In genomic region chr11:61493525-61494128, GRCm38 (mm10) we compare ENCODE assay signal across 8 mouse cellular contexts. TPM values are rescaled to one million over a fixed set of nuclear protein-coding genes. Genes with fewer than 3 reads are reported as not detected.
DNase-seq lines count a peak whose midpoint lies in the region; ATAC-seq and TF ChIP-seq lines count a peak whose summit lies in the region.

No protein-coding gene starts in this region.

- DNase-seq in heart, embryonic 10.5 days (ENCODE audit: low spot score), result no peak
- DNase-seq in heart, postnatal 25 days (ENCODE audit: low spot score), result no peak
- DNase-seq in ES-E14 (ENCODE audit: low read depth, low spot score), result no peak
- DNase-seq in cerebellum, adult 9-10 months, result peak; percentile 68
- no peak for DNase-seq in heart, postnatal 0 days (ENCODE audit: low spot score)
- no peak for DNase-seq in limb, embryonic 11.5 days (ENCODE audit: low spot score)
- DNase-seq in frontal cortex, postnatal 10 days (ENCODE audit: low spot score in 2 of 2), result no peak

- peak overlapping the region; percentile 70 for H3K4me2 ChIP-seq in heart, postnatal 0 days (ENCODE audit: low read depth, low read length)
- peak overlapping the region; percentile 80 for H3K4me2 ChIP-seq in limb, embryonic 11.5 days (ENCODE audit: low read depth, severe bottlenecking)
- peak overlapping the region; percentile 86 for H3K4me2 ChIP-seq in midbrain, embryonic 16.5 days (ENCODE audit: low read length)

- H3K4me1 ChIP-seq in heart, embryonic 10.5 days, result peaks cover 28% of the 10 kb centered on the region
- H3K4me1 ChIP-seq in ES-E14 (ENCODE audit: control insufficient read depth in 2 of 2, insufficient read depth in 2 of 2, low read length in 2 of 2, poor library complexity in 1 of 2), result peaks cover 0 to 6% of the 10 kb centered on the region in 2 experiments; a peak in 2 of 4 replicates
- peaks cover 12% of the 10 kb centered on the region; the same call in 1 of the 2 replicates for H3K4me1 ChIP-seq in heart, postnatal 0 days (ENCODE audit: control insufficient read depth, insufficient read depth)
- peaks cover 5% of the 10 kb centered on the region for H3K4me1 ChIP-seq in limb, embryonic 11.5 days (ENCODE audit: control insufficient read depth, insufficient read depth, low read length)
- H3K4me1 ChIP-seq in midbrain, embryonic 16.5 days (ENCODE audit: control insufficient read depth, insufficient read depth, low read length), result peaks cover 14% of the 10 kb centered on the region

- H3K27ac ChIP-seq in heart, embryonic 10.5 days, result peak overlapping the region; percentile 93
- H3K27ac ChIP-seq in ES-E14 (ENCODE audit: insufficient read depth, low read depth, low read length, poor library complexity, severe bottlenecking), result 0 out of 2 replicates have a peak overlapping the region, but pooled peaks have one; percentile 42
- peak overlapping the region; percentile 54 for H3K27ac ChIP-seq in heart, postnatal 0 days (ENCODE audit: low read depth)
- peak overlapping the region; percentile 49; the same call in 1 of the 2 replicates for H3K27ac ChIP-seq in limb, embryonic 11.5 days (replicated peaks; ENCODE audit: low read depth, low read length)
- H3K27ac ChIP-seq in midbrain, embryonic 16.5 days (ENCODE audit: low read length), result peak overlapping the region; percentile 91

- no peak for TF ChIP-seq EP300 in heart, postnatal 0 days (IDR thresholded peaks at IDR 0.05; ENCODE audit: low read depth)

- WGBS in heart, embryonic 10.5 days, result under 1% methylated on average over 50 of the region's 50 CpGs
- WGBS in heart, postnatal 0 days, result under 1% methylated on average over 44 of the region's 50 CpGs
- 1% methylated on average over 45 of the region's 50 CpGs for whole genome bisulfite sequencing in limb, embryonic 11.5 days
- WGBS in midbrain, embryonic 16.5 days, result under 1% methylated on average over 42 of the region's 50 CpGs

- H3K27me3 ChIP-seq in heart, embryonic 10.5 days (ENCODE audit: insufficient read depth, poor library complexity, severe bottlenecking), result no peaks in the 10 kb centered on the region
- no peaks in the 10 kb centered on the region for H3K27me3 ChIP-seq in heart, postnatal 0 days (ENCODE audit: control insufficient read depth, insufficient read depth, low read length)
- no peaks in the 10 kb centered on the region for H3K27me3 ChIP-seq in limb, embryonic 11.5 days (ENCODE audit: control insufficient read depth, insufficient read depth, low read length)
- no peaks in the 10 kb centered on the region for H3K27me3 ChIP-seq in midbrain, embryonic 16.5 days (ENCODE audit: control insufficient read depth, insufficient read depth, low read depth, low read length)

- in situ Hi-C loops in ES-E14 (cut with MboI; ENCODE audit: low sequenced_read_pairs in 2 of 2, unreplicated experiment in 2 of 2), result no loop called here

- peak overlapping the region; percentile 89 for H3K9ac ChIP-seq in ES-E14 (ENCODE audit: insufficient read depth, low read depth, low read length, poor library complexity, severe bottlenecking)
- peak overlapping the region; percentile 58 for H3K9ac ChIP-seq in heart, postnatal 0 days (replicated peaks; ENCODE audit: low read depth, low read length)
- H3K9ac ChIP-seq in limb, embryonic 11.5 days (ENCODE audit: low read length), result peak overlapping the region; percentile 85
- H3K9ac ChIP-seq in midbrain, embryonic 16.5 days (ENCODE audit: low read depth, low read length), result peak overlapping the region; percentile 92

- peaks cover 43% of the 10 kb centered on the region for H3K36me3 ChIP-seq in heart, embryonic 10.5 days
- H3K36me3 ChIP-seq in ES-E14 (ENCODE audit: control insufficient read depth, insufficient read depth, low read length, poor library complexity, severe bottlenecking), result peaks cover 35% of the 10 kb centered on the region
- peaks cover 35% of the 10 kb centered on the region for H3K36me3 ChIP-seq in heart, postnatal 0 days (replicated peaks; ENCODE audit: control insufficient read depth, insufficient read depth, low read length)
- peaks cover 21% of the 10 kb centered on the region for H3K36me3 ChIP-seq in limb, embryonic 11.5 days (ENCODE audit: control insufficient read depth, insufficient read depth, low read length)
- H3K36me3 ChIP-seq in midbrain, embryonic 16.5 days (ENCODE audit: control insufficient read depth, insufficient read depth, low read length), result peaks cover 20% of the 10 kb centered on the region

- TF ChIP-seq CTCF in heart, postnatal 0 days (IDR thresholded peaks at IDR 0.05; ENCODE audit: low read depth), result no peak

- peak; percentile 34 for ATAC-seq in heart, postnatal 0 days (ENCODE audit: insufficient read depth, low read depth)
- no peak; the same call in 1 of the 2 replicates for ATAC-seq in limb, embryonic 11.5 days (ENCODE audit: insufficient number of reproducible peaks, low FRiP score, low TSS enrichment, low read depth)
- ATAC-seq in midbrain, embryonic 16.5 days, result peak; percentile 79

- intact Hi-C loops in heart, postnatal 25 days (cut with DNase I), result loop anchor here (10.0 kb wide), 1 partner anchor 319 kb away; the partner anchor contains the start of gene Usp22

- peak overlapping the region; percentile 83 for H3K4me3 ChIP-seq in heart, embryonic 10.5 days
- H3K4me3 ChIP-seq in ES-E14 (ENCODE audit: insufficient read depth in 1 of 2, low read depth in 1 of 2, low read length in 2 of 2, poor library complexity in 1 of 2, severe bottlenecking in 1 of 2), result peak overlapping the region; percentile 81 to 90
- peak overlapping the region; percentile 69 for H3K4me3 ChIP-seq in heart, postnatal 0 days (ENCODE audit: low read depth, low read length)
- peak overlapping the region; percentile 84 for H3K4me3 ChIP-seq in limb, embryonic 11.5 days (ENCODE audit: low read depth, low read length)
- H3K4me3 ChIP-seq in midbrain, embryonic 16.5 days (ENCODE audit: low read depth, low read length), result peak overlapping the region; percentile 92

- no peaks in the 10 kb centered on the region for H3K9me3 ChIP-seq in heart, embryonic 10.5 days
- H3K9me3 ChIP-seq in ES-E14 (ENCODE audit: control insufficient read depth, insufficient read depth, low read depth, low read length), result no peaks in the 10 kb centered on the region
- no peaks in the 10 kb centered on the region for H3K9me3 ChIP-seq in heart, postnatal 0 days (replicated peaks; ENCODE audit: control insufficient read depth, low read length)
- H3K9me3 ChIP-seq in limb, embryonic 11.5 days (ENCODE audit: control insufficient read depth, low read length), result no peaks in the 10 kb centered on the region
- no peaks in the 10 kb centered on the region for H3K9me3 ChIP-seq in midbrain, embryonic 16.5 days (replicated peaks; ENCODE audit: control insufficient read depth, low read length, poor library complexity, severe bottlenecking)

TF ChIP-seq in ES-E14, 5 proteins besides CTCF, POLR2A, EP300 and RAD21:
- TF ChIP-seq ZC3H11A (IDR thresholded peaks at IDR 0.05; ENCODE audit: borderline replicate concordance, low read depth, low read length), result no peak
- no peak for TF ChIP-seq CHD2 (IDR thresholded peaks at IDR 0.05; ENCODE audit: low read depth, low read length)
- no peak for TF ChIP-seq ZNF384 (IDR thresholded peaks at IDR 0.05; ENCODE audit: low read depth, low read length)
- TF ChIP-seq HCFC1 (IDR thresholded peaks at IDR 0.05; ENCODE audit: borderline replicate concordance, insufficient read depth, low read length), result no peak
- no peak for TF ChIP-seq MAFK (IDR thresholded peaks at IDR 0.05; ENCODE audit: insufficient read depth, low read depth, low read length)
TF ChIP-seq in ES-E14: peak in this region for 0.

RNA-seq across cellular contexts. Expression of gene Mapk7, which starts 0.6 kb away (rescaled TPM):
- polyA plus RNA-seq in heart, embryonic 10.5 days (2016; fragmentation: Nextera tagmentation; extraction: Ambion mirVana), result 42.7 and 49.1 TPM in 2 replicates
- 1 to 10 TPM; 6.0 to 7.7 TPM for total RNA-seq in heart, postnatal 25 days (2021)
- total RNA-seq in ES-E14 (2012; rRNA removed), result 24.8 and 25.3 TPM in 2 replicates
- total RNA-seq in heart, postnatal 0 days (2014; rRNA removed; ENCODE audit: low replicate concordance), result 19.7 and 33.5 TPM in 2 replicates
- 12.0 and 12.5 TPM in 2 replicates for polyA plus RNA-seq in heart, postnatal 0 days (2015; fragmentation: Nextera tagmentation; extraction: Ambion mirVana)
- 58.6 and 63.6 TPM in 2 replicates for polyA plus RNA-seq in limb, embryonic 11.5 days (2014; fragmentation: Nextera tagmentation; extraction: Ambion mirVana)
- polyA plus RNA-seq in midbrain, embryonic 16.5 days (2015; fragmentation: Nextera tagmentation; extraction: Ambion mirVana), result 63.0 and 66.7 TPM in 2 replicates

RNA-seq across cellular contexts. Expression of gene Mfap4, which starts 8.4 kb away (rescaled TPM):
- 22.7 and 67.8 TPM in 2 replicates for polyA plus RNA-seq in heart, embryonic 10.5 days (2016; fragmentation: Nextera tagmentation; extraction: Ambion mirVana)
- total RNA-seq in heart, postnatal 25 days (2021), result 10 to 100 TPM; 43.3 to 50.0 TPM
- total RNA-seq in ES-E14 (2012; rRNA removed), result 2.5 and 2.9 TPM in 2 replicates
- 34.1 and 54.5 TPM in 2 replicates for total RNA-seq in heart, postnatal 0 days (2014; rRNA removed; ENCODE audit: low replicate concordance)
- polyA plus RNA-seq in heart, postnatal 0 days (2015; fragmentation: Nextera tagmentation; extraction: Ambion mirVana), result 39.1 and 51.0 TPM in 2 replicates
- polyA plus RNA-seq in limb, embryonic 11.5 days (2014; fragmentation: Nextera tagmentation; extraction: Ambion mirVana), result 244 and 251 TPM in 2 replicates
- 16.2 and 18.0 TPM in 2 replicates for polyA plus RNA-seq in midbrain, embryonic 16.5 days (2015; fragmentation: Nextera tagmentation; extraction: Ambion mirVana)

RNA-seq across cellular contexts. Expression of gene B9d1, which starts 11.3 kb away (rescaled TPM):
- polyA plus RNA-seq in heart, embryonic 10.5 days (2016; fragmentation: Nextera tagmentation; extraction: Ambion mirVana), result 14.5 and 21.5 TPM in 2 replicates
- total RNA-seq in heart, postnatal 25 days (2021), result 10 to 100 TPM in 1 of 2 experiments, 1 to 10 TPM in 1; 8.4 to 10.4 TPM
- 84.7 and 108 TPM in 2 replicates for total RNA-seq in ES-E14 (2012; rRNA removed)
- total RNA-seq in heart, postnatal 0 days (2014; rRNA removed; ENCODE audit: low replicate concordance), result 11.6 and 34.6 TPM in 2 replicates
- polyA plus RNA-seq in heart, postnatal 0 days (2015; fragmentation: Nextera tagmentation; extraction: Ambion mirVana), result 6.5 TPM in 2 replicates
- 40.9 and 42.7 TPM in 2 replicates for polyA plus RNA-seq in limb, embryonic 11.5 days (2014; fragmentation: Nextera tagmentation; extraction: Ambion mirVana)
- polyA plus RNA-seq in midbrain, embryonic 16.5 days (2015; fragmentation: Nextera tagmentation; extraction: Ambion mirVana), result 31.5 and 32.8 TPM in 2 replicates

RNA-seq across cellular contexts. Expression of gene Rnf112, which starts 39.7 kb away (rescaled TPM):
- polyA plus RNA-seq in heart, embryonic 10.5 days (2016; fragmentation: Nextera tagmentation; extraction: Ambion mirVana), result 0.10 and 0.77 TPM in 2 replicates
- under 1 TPM; 0.26 to 0.53 TPM for total RNA-seq in heart, postnatal 25 days (2021)
- 0.58 and 1.2 TPM in 2 replicates for total RNA-seq in ES-E14 (2012; rRNA removed)
- 0.38 and 0.39 TPM in 2 replicates for total RNA-seq in heart, postnatal 0 days (2014; rRNA removed; ENCODE audit: low replicate concordance)
- 0.11 TPM in 1 of 2 replicates, not detected in the other for polyA plus RNA-seq in heart, postnatal 0 days (2015; fragmentation: Nextera tagmentation; extraction: Ambion mirVana)
- 0.13 TPM in 1 of 2 replicates, not detected in the other for polyA plus RNA-seq in limb, embryonic 11.5 days (2014; fragmentation: Nextera tagmentation; extraction: Ambion mirVana)
- 39.5 and 43.0 TPM in 2 replicates for polyA plus RNA-seq in midbrain, embryonic 16.5 days (2015; fragmentation: Nextera tagmentation; extraction: Ambion mirVana)

Comparison
In these comparisons a context has a peak if more than half of its experiments do, and no peak if none do; other contexts are left out.
1. H3K27ac ChIP-seq: peak in every context shown above with its lines; median percentile 93 in heart, embryonic 10.5 days; 91 in midbrain, embryonic 16.5 days; 54 in heart, postnatal 0 days; 49 in limb, embryonic 11.5 days; 42 in ES-E14.